Mouse (Mus musculus) adrenal gland, adult 18-20 months (tissue): ENCODE measurements at regions not wholly inside any gene's neighbourhood (a gene's known extent, or its start where the extent isn't known, plus 50 kb on each side); places are given as distances from the start of the nearest gene placed in this dataset.
A peak's percentile ranks its signal among the peaks of the same experiment; 100 is the strongest.

ENCODE experiments used
- DNase-seq, 2 experiments: peaks; one replicate each; pipeline ENCODE4 v3.0.0; 2021 to 2022; ENCODE audit warnings: low spot score in 2 of 2

GRCm38 (mm10) chrX:99218213-99218612 lies 82.3 kb downstream of the Efnb1 start:
- no peak for DNase-seq

DNA sequence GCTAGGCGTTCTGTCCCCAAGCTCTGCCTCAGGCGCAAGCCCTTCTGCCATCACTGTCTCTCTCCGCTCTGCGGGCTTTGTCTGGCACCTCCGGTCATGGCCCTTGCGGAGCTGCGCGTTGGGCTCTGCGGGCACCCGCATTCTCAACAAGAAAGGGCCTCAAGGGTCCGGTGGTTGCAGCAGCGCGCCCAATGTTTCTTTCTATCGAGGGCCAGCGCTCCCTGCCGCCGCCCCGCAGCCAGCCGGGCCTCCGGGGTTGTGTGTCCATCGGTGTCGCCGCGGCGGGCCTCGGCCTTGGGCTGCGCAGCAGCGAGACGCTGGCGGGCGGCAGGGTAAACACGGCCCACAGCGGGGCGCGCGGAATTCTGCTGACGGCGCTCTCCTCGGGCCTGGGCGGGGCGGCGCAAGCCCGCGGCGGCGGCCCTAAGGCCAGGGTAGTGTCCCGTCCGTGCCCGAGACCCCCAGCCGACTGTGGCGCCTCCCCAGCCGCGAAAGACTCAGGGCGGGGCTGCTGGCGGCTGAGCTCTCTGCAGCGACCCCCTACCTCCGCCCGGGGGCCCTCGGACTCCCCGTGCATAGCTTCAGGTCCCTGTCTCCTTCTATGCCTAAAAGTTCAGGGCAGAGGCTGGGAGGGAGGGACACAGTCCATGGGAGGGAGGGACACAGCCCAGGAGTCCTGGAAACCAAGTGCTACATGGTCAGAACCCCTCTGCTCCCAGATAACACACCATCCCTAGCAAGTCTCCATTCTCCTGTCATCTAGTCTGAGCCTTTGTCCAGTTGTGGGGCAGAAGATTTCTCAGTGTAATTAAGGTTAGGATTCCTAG lies 80.9 kb downstream of the Efnb1 start:
- peak; percentile 51 to 55 for DNase-seq

GRCm38 (mm10) chrX:99215931-99216330 lies 80.0 kb downstream of the Efnb1 start:
- DNase-seq: no peak

DNA sequence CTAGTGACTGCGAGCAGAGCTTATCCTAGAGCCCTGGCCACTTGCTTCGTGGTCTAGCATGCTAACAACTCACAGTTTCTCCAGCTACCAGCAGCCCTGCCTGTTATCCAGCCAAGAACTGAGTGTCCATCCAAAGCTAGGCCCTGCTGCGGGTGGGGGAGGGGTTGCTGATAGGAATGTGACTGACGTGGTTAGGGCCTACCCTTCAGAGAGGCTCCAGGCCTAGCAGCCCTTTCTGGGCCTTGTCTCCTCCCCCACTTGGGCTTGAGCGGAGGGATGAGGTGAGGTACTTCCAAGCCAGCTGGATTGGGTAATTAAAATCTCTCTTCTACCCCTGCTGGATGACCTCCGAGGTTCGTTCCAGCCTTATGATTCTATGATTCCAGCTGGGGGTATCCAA lies 79.2 kb downstream of the Efnb1 start:
- DNase-seq: no peak

DNA sequence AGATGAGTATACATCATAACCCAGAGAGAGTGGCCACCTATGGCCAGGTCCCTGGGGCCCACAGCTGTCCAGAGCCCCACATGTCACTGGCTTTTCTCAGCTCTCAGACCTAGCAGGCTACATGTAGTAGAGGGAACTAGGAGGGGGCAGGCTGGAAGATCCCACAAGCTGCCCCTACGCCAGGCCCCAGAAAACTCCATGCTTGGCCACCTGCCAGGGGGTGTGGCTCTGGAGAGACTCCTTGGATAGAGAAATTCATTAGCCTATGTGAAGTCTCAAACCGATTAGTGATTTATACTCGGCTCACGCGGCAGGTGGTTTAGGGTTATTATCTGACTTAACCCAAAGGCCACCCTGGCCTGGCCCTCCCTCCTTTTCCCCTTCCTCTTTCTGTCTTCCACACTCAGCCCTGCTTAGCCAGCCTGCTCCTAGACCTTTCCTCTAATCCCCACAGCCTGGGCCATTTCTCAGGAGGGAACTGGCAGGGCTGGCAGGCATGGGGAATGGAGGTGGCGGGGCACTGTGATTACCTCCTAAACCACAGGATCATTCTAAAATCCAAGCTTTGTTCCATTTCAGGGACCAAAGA lies 77.7 kb downstream of the Efnb1 start:
- DNase-seq: no peak

DNA sequence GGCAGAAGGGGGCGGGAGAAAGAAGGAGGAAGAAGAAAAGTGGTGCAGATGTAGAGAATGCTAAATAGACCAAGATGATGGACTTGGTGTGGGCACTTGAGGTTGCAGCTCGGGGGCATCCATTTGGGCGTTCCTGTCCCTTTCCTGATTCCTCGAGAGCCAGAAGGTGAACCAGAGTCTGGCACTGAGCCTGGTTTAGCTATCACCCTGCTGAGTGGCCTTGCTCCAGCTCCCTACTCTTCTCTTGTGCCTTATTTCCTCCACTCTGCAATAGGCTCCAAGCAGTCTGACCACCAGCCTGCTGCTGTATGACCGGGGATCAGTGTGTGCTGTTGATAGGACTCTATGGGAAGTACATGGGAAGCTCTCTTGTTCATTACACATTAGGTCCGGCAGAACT lies 68.1 kb downstream of the Efnb1 start:
- DNase-seq: no peak

DNA sequence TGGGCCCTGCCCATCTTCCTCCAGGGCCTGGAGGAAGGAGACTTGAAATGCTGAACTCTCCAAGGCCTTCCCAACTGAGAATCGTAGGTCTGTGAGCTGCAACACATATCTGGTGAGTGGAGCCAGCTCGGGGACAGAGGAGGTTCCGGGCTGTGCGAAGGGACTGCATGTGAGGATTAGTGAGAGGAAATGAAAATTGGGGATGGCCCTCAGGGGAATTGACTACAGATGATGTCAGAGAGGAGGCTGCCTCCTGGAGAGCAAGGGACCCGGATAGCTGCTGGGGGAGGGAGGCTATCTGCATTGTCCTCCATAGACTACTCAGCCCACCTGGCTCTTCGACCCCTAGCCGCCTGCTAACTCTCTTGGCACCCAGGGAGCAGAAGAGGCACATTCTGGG lies 65.2 kb downstream of the Efnb1 start:
- DNase-seq: no peak

DNA sequence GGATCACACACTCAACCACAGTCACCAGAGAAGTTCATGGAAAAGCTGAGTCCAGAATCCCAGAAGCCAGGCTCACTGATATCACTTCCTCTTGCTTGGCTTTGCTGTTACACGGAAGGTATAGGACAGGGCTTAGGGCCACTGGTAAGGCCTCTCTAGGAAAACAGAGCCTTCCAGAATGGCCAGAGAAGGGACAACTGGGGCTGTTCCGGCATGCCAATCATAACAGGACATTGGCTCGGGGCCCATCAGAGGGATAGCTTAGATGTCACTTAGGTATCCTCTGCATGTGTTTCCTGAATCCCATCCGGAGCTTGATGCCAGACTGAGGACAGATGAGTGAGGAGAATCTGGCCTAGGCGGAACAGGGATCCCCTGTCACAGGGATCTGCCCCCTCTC lies 63.7 kb downstream of the Efnb1 start:
- no peak for DNase-seq

- DNase-seq: peak; percentile 36 to 44
Measured at GRCm38 (mm10) chrX:99198961-99199631, 63.2 kb downstream of the Efnb1 start.
